Comparison of ENCODE assay signal across 19 mouse cellular contexts in genomic region chr10:70220971-70221370, GRCm38 (mm10). TPM values are rescaled to one million over a fixed set of nuclear protein-coding genes. Genes with fewer than 3 reads are reported as not detected.
"Had no signal": no experiment of that assay in that cellular context is flagged by ENCODE, and none has a peak within 500 bp of the region (broad histone marks: within the 10 kb centered on the region; RNA-seq: fewer than 3 reads in every experiment).

No protein-coding gene starts in this region.

- H3K27ac ChIP-seq: kidney, postnatal 0 days; limb, embryonic 10.5 days; limb, embryonic 13.5 days; liver, embryonic 13.5 days; midbrain, embryonic 12.5 days; midbrain, embryonic 15.5 days; neural tube, embryonic 12.5 days; neural tube, embryonic 15.5 days; stomach, postnatal 0 days had no signal

- H3K4me3 ChIP-seq: limb, embryonic 10.5 days; limb, embryonic 13.5 days; liver, embryonic 13.5 days; midbrain, embryonic 12.5 days; midbrain, embryonic 15.5 days; neural tube, embryonic 12.5 days; neural tube, embryonic 15.5 days had no signal

- H3K9ac ChIP-seq: limb, embryonic 13.5 days; liver, embryonic 13.5 days; midbrain, embryonic 12.5 days; midbrain, embryonic 15.5 days; neural tube, embryonic 12.5 days; neural tube, embryonic 15.5 days had no signal

- H3K4me1 ChIP-seq: limb, embryonic 10.5 days; limb, embryonic 13.5 days; liver, embryonic 13.5 days; midbrain, embryonic 12.5 days; midbrain, embryonic 15.5 days; neural tube, embryonic 12.5 days; neural tube, embryonic 15.5 days had no signal

- H3K27me3 ChIP-seq: limb, embryonic 13.5 days; liver, embryonic 13.5 days; midbrain, embryonic 12.5 days; midbrain, embryonic 15.5 days; neural tube, embryonic 12.5 days; neural tube, embryonic 15.5 days had no signal

- H3K9me3 ChIP-seq: limb, embryonic 10.5 days; limb, embryonic 13.5 days; liver, embryonic 13.5 days; midbrain, embryonic 12.5 days; midbrain, embryonic 15.5 days; neural tube, embryonic 12.5 days; neural tube, embryonic 15.5 days had no signal

- DNase-seq: liver, embryonic 13.5 days; lung, adult 2 months; lung, postnatal 14 days; lung, postnatal 4 days; right cerebral cortex, adult 18-20 months; right cerebral cortex, postnatal 14 days; right cerebral cortex, postnatal 4 days; thymus, adult 2 months; thymus, postnatal 14 days; thymus, postnatal 4 days had no signal

- H3K36me3 ChIP-seq: limb, embryonic 10.5 days; limb, embryonic 13.5 days; liver, embryonic 13.5 days; midbrain, embryonic 12.5 days; midbrain, embryonic 15.5 days; neural tube, embryonic 12.5 days; neural tube, embryonic 15.5 days had no signal

- H3K4me2 ChIP-seq: limb, embryonic 13.5 days; liver, embryonic 13.5 days; midbrain, embryonic 12.5 days; midbrain, embryonic 15.5 days; neural tube, embryonic 12.5 days; neural tube, embryonic 15.5 days had no signal

- ATAC-seq: midbrain, embryonic 15.5 days had no signal

RNA-seq across cellular contexts. Expression of gene Mrln, which starts 16.5 kb away (rescaled TPM):
- polyA plus RNA-seq: liver, adult 2 months had no signal
